Mouse (Mus musculus) lung, adult 2 months (tissue): Measurements from ENCODE around the gene Lrp1. TPM values are rescaled to one million over a fixed set of nuclear protein-coding genes. Genes with fewer than 3 reads are reported as not detected.

Experiments
- DNase-seq: peaks from one replicate; pipeline ENCODE4 v3.0.0; 2022
- H3K4me1 ChIP-seq: fragments of 200-500 bp; 2 replicates; pipeline ENCODE4 v1.6.1; 2011; ENCODE audit warnings: low read length; ENCODE audit not compliant: control insufficient read depth, insufficient read depth
- H3K4me3 ChIP-seq: fragments of 200-500 bp; replicated peaks from 2 replicates; pipeline ENCODE3; 2011; ENCODE audit warnings: low read depth, mild to moderate bottlenecking, control low read depth, low read length; ENCODE audit errors: extremely low read depth
- CTCF ChIP-seq: fragments of 200-500 bp; IDR thresholded peaks from 2 replicates; pipeline ENCODE4 v1.5.1; 2011; ENCODE audit warnings: mild to moderate bottlenecking, low read length, control low read depth; ENCODE audit not compliant: insufficient read depth
- POLR2A ChIP-seq: fragments of 200-500 bp; IDR thresholded peaks from 2 replicates; pipeline ENCODE4 v1.6.1; 2011; ENCODE audit warnings: low read depth, mild to moderate bottlenecking, control low read depth, low read length, borderline replicate concordance; ENCODE audit errors: extremely low read depth
- WGBS: fragments of 180-500 bp; shearing (Covaris S2); methylation state at CpG from one replicate; pipeline ENCODE4 v1.1.7; 2018; 5-methylcytosine and 5-hydroxymethylcytosine counted together
- polyA plus RNA-seq: library from polyadenylated mRNA; depleted of rRNA; stranded (reverse); fragments of >200 nt; gene quantifications from 2 replicates; pipeline ENCODE4 v1.2.3, GENCODE M21; 2012

The Lrp1 gene
- polyA plus RNA-seq, 1 experiment: 248 TPM

GRCm38 (mm10) chr10:127514111-127514698 lies 106.7 kb downstream of the Lrp1 start:
- DNase-seq: no peak
- TF ChIP-seq POLR2A: no peak
- no peak for TF ChIP-seq CTCF
- Histone ChIP-seq H3K4me3 (no peak overlapping the region), H3K4me1 (peaks cover 5% of the 10 kb centered on the region)
- WGBS: 27% methylated on average over 13 of the region's 13 CpGs

- no peak for DNase-seq
- TF ChIP-seq CTCF (no peak), POLR2A (no peak)
- Histone ChIP-seq H3K4me3 (no peak overlapping the region), H3K4me1 (peaks cover 5% of the 10 kb centered on the region)
- 5% methylated on average over 16 of the region's 16 CpGs for WGBS
Observed at GRCm38 (mm10) chr10:127513501-127514091, 107.4 kb downstream of the Lrp1 start.

- TF ChIP-seq CTCF: peak; percentile 97
- TF ChIP-seq POLR2A: no peak
- peaks cover 5% of the 10 kb centered on the region for H3K4me1 ChIP-seq
- H3K4me3 ChIP-seq: no peak overlapping the region
- DNase-seq: peak; percentile 95
- WGBS: under 1% methylated on average over 27 of the region's 27 CpGs
Observed at GRCm38 (mm10) chr10:127512813-127513212, 108.1 kb downstream of the Lrp1 start.

- 5% methylated on average over 7 of the region's 7 CpGs for WGBS
- H3K4me3 ChIP-seq: no peak overlapping the region
- no peak for DNase-seq
- H3K4me1 ChIP-seq: peaks cover 5% of the 10 kb centered on the region
- no peak for TF ChIP-seq POLR2A
- TF ChIP-seq CTCF: no peak
Observed at GRCm38 (mm10) chr10:127512307-127512666, 108.7 kb downstream of the Lrp1 start.

GRCm38 (mm10) chr10:127511634-127512306 lies 109.2 kb downstream of the Lrp1 start:
- 1% methylated on average over 45 of the region's 46 CpGs for WGBS

GRCm38 (mm10) chr10:127510895-127511617 lies 109.9 kb downstream of the Lrp1 start:
- WGBS: 27% methylated on average over 11 of the region's 11 CpGs
- Histone ChIP-seq H3K4me1 (peaks cover 2% of the 10 kb centered on the region; the same call in 1 of the 2 replicates), H3K4me3 (no peak overlapping the region)
- no peak for TF ChIP-seq POLR2A
- no peak for TF ChIP-seq CTCF
- DNase-seq: no peak

More at GRCm38 (mm10) chr10:127511634-127512306, 109.2 kb downstream of the Lrp1 start:
- peak; percentile 43 for DNase-seq
- no peak for TF ChIP-seq POLR2A
- TF ChIP-seq CTCF: no peak
- peaks cover 4% of the 10 kb centered on the region for H3K4me1 ChIP-seq
- H3K4me3 ChIP-seq: peak overlapping the region; percentile 45

GRCm38 (mm10) chr10:127509837-127510701 lies 110.9 kb downstream of the Lrp1 start:
- peaks cover 2% of the 10 kb centered on the region; the same call in 1 of the 2 replicates for H3K4me1 ChIP-seq
- DNase-seq: no peak
- WGBS: 42% methylated on average over 17 of the region's 17 CpGs
- no peak overlapping the region for H3K4me3 ChIP-seq
- TF ChIP-seq CTCF: no peak
- no peak for TF ChIP-seq POLR2A

GRCm38 (mm10) chr10:127509051-127509836 lies 111.7 kb downstream of the Lrp1 start:
- H3K4me1 ChIP-seq: peaks cover 2% of the 10 kb centered on the region; the same call in 1 of the 2 replicates
- no peak overlapping the region for H3K4me3 ChIP-seq
- TF ChIP-seq CTCF: peak; percentile 84
- no peak for TF ChIP-seq POLR2A
- peak; percentile 81 for DNase-seq
- WGBS: 3% methylated on average over 35 of the region's 35 CpGs
